Mouse (Mus musculus): ENCODE measurements at regions not wholly inside any gene's neighbourhood (a gene's known extent, or its start where the extent isn't known, plus 50 kb on each side); places are given as distances from the start of the nearest gene placed in this dataset.

DNA sequence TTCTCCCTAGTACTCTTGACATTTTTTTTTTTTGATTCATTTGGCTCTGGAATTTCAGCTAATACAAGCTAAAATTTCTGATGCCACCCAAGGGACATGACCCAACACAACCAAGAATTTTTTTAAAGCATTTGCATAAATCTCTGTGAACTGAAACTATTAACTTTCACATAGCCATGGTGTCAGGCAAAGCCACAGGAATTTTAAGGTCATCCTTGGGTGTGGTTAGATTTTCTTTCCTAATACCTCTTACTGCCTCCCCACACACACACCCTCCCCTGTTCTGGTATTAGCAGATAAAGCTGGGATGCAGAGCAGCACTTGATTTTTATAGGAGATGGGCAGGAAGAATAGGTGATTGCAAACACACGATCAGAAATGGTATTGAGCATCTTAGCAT, 150.9 kb upstream of the Tmco5 start:
- Histone ChIP-seq H3K36me3 (ENCODE audit: insufficient read depth, low read length) (no peaks in the 10 kb centered on the region), H3K9ac (ENCODE audit: low read depth, low read length) (no peak overlapping the region), H3K4me3 (replicated peaks; ENCODE audit: low read depth, low read length) (no peak overlapping the region), H3K4me2 (ENCODE audit: low read length) (no peak overlapping the region), H3K27ac (no peak overlapping the region), H3K27me3 (ENCODE audit: insufficient read depth, low read length) (no peaks in the 10 kb centered on the region), H3K4me1 (replicated peaks; ENCODE audit: insufficient read depth, low read length) (no peaks in the 10 kb centered on the region), H3K9me3 (replicated peaks; ENCODE audit: low read length) (no peaks in the 10 kb centered on the region)
- DNase-seq (ENCODE audit: low spot score) (peak; percentile 38), ATAC-seq (replicated peaks; ENCODE audit: low FRiP score, low read depth) (no peak)
- 47% methylated on average over 1 of the region's 1 CpGs for WGBS
- no peak for TF ChIP-seq CTCF (IDR thresholded peaks at IDR 0.05; ENCODE audit: low read depth)

DNA sequence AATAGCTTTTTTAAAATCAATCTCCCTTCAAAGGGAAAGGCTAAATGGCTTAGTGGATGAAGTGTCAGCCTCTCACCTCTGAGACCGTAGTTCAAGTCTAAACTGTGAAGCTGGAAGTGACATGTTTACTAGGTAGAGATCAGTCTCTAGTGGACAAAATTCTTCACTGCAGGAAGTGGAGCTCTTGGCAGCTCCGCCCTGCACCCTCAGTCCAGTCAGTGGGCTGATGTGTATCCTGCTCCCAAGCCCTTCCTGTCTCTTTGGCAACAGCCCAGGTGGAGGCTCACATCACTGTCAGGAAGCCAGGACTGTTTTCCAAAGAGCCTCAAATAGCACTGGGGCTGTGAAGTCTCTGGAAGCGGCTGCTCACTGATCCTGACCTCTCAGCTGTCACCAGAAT, 142.8 kb upstream of the Tmco5 start:
- no peaks in the 10 kb centered on the region for H3K27me3 ChIP-seq (ENCODE audit: insufficient read depth, low read length)
- no peaks in the 10 kb centered on the region for H3K4me1 ChIP-seq (replicated peaks; ENCODE audit: insufficient read depth, low read length)
- ATAC-seq (replicated peaks; ENCODE audit: low FRiP score, low read depth) (peak; percentile 74), DNase-seq (ENCODE audit: low spot score) (peak; percentile 89)
- WGBS: 1% methylated on average over 3 of the region's 3 CpGs
- H3K9ac ChIP-seq (ENCODE audit: low read depth, low read length): no peak overlapping the region
- H3K4me2 ChIP-seq (ENCODE audit: low read length): no peak overlapping the region
- H3K9me3 ChIP-seq (replicated peaks; ENCODE audit: low read length): no peaks in the 10 kb centered on the region
- H3K27ac ChIP-seq: no peak overlapping the region
- peak; percentile 74 for TF ChIP-seq CTCF (IDR thresholded peaks at IDR 0.05; ENCODE audit: low read depth)
- H3K4me3 ChIP-seq (replicated peaks; ENCODE audit: low read depth, low read length): no peak overlapping the region
- no peaks in the 10 kb centered on the region for H3K36me3 ChIP-seq (ENCODE audit: insufficient read depth, low read length)

DNA sequence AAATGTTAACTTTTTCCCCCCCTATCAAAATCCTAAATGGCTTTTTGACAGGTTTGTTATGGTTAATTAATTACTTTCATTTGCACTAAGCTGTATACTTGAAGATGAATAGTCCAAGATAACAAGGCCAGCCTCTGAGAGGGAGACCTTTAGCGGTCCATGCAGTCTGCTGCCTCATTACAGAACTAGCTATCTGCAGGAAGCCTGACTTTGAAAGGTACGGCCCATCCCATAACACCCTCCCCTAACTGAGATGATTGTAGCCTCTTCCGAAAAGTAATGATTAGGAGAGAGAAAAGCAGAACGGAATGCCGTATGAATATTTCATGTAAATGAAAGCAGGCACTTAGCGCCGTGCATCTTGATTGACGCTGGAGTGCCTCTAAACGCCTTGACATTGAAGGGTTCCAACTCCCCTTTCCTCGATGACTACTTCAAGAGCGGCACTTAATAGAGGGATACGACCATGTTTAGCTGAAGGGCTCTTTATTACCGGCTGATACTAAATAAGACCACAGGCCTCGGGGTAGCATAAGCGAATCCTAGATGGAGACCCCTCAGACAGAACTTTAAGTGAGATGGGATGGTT, 109.9 kb upstream of the Tmco5 start:
- Histone ChIP-seq H3K27me3 (ENCODE audit: insufficient read depth, low read length) (no peaks in the 10 kb centered on the region), H3K4me3 (replicated peaks; ENCODE audit: low read depth, low read length) (no peak overlapping the region), H3K9ac (ENCODE audit: low read depth, low read length) (no peak overlapping the region), H3K4me2 (ENCODE audit: low read length) (no peak overlapping the region), H3K9me3 (replicated peaks; ENCODE audit: low read length) (no peaks in the 10 kb centered on the region), H3K4me1 (replicated peaks; ENCODE audit: insufficient read depth, low read length) (no peaks in the 10 kb centered on the region), H3K27ac (no peak overlapping the region), H3K36me3 (ENCODE audit: insufficient read depth, low read length) (no peaks in the 10 kb centered on the region)
- DNase-seq (ENCODE audit: low spot score): no peak
- ATAC-seq (replicated peaks; ENCODE audit: low FRiP score, low read depth): no peak
- no peak for TF ChIP-seq CTCF (IDR thresholded peaks at IDR 0.05; ENCODE audit: low read depth)
- 73% methylated on average over 15 of the region's 15 CpGs for WGBS

DNA sequence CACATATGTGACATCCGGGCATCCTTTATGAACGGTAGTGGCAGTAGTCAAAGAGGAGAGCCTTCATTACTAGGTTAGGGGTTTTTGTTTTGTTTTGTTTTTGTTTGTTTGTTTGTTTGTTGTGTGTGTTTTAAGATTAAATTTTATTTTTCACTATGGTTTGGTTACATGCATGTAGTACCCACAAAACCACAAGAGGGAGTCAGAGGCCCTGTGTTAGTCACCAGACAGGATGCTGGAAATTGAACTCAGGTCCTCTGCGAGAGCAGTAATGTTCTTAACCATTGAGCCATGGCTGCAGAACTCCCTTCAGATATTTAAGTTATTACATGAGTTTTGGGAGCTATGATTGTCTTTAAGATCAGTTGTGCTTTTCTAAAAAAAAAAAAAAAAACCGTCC, 109.3 kb upstream of the Tmco5 start:
- no peak for ATAC-seq (replicated peaks; ENCODE audit: low FRiP score, low read depth)
- TF ChIP-seq CTCF (IDR thresholded peaks at IDR 0.05; ENCODE audit: low read depth): peak; percentile 39; the same call in 1 of the 2 replicates
- 79% methylated on average over 4 of the region's 4 CpGs for WGBS
- Histone ChIP-seq H3K27ac (no peak overlapping the region), H3K4me1 (replicated peaks; ENCODE audit: insufficient read depth, low read length) (no peaks in the 10 kb centered on the region), H3K4me2 (ENCODE audit: low read length) (no peak overlapping the region), H3K9me3 (replicated peaks; ENCODE audit: low read length) (no peaks in the 10 kb centered on the region), H3K9ac (ENCODE audit: low read depth, low read length) (no peak overlapping the region), H3K4me3 (replicated peaks; ENCODE audit: low read depth, low read length) (no peak overlapping the region), H3K36me3 (ENCODE audit: insufficient read depth, low read length) (no peaks in the 10 kb centered on the region), H3K27me3 (ENCODE audit: insufficient read depth, low read length) (no peaks in the 10 kb centered on the region)
- no peak for DNase-seq (ENCODE audit: low spot score)

DNA sequence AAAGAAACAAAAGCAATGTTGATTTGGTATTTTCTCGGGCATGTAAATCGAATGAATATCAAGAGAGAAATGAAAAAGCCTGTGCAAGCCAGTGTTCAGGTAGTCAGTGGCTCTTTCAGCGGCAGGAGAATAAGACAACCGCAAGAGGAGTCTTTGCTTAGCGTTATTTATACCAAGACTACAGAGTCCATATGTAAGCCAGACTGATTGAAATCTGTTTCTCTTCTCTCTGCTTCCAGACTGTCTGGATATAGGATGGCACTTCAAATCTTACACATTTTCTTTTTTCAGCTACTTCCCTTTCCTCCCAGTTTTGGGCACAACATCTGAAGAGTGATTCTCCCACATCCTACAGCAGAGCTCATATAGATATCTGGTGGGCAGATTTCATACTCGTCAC, 105.9 kb upstream of the Tmco5 start:
- 87% methylated on average over 6 of the region's 6 CpGs for WGBS
- DNase-seq (ENCODE audit: low spot score): no peak
- no peaks in the 10 kb centered on the region for H3K4me1 ChIP-seq (replicated peaks; ENCODE audit: insufficient read depth, low read length)
- no peak for TF ChIP-seq CTCF (IDR thresholded peaks at IDR 0.05; ENCODE audit: low read depth)
- no peak overlapping the region for H3K27ac ChIP-seq
- no peak overlapping the region for H3K4me2 ChIP-seq (ENCODE audit: low read length)
- no peak overlapping the region for H3K9ac ChIP-seq (ENCODE audit: low read depth, low read length)
- no peak for ATAC-seq (replicated peaks; ENCODE audit: low FRiP score, low read depth)
- no peaks in the 10 kb centered on the region for H3K9me3 ChIP-seq (replicated peaks; ENCODE audit: low read length)
- no peaks in the 10 kb centered on the region for H3K36me3 ChIP-seq (ENCODE audit: insufficient read depth, low read length)
- no peaks in the 10 kb centered on the region for H3K27me3 ChIP-seq (ENCODE audit: insufficient read depth, low read length)
- no peak overlapping the region for H3K4me3 ChIP-seq (replicated peaks; ENCODE audit: low read depth, low read length)

DNA sequence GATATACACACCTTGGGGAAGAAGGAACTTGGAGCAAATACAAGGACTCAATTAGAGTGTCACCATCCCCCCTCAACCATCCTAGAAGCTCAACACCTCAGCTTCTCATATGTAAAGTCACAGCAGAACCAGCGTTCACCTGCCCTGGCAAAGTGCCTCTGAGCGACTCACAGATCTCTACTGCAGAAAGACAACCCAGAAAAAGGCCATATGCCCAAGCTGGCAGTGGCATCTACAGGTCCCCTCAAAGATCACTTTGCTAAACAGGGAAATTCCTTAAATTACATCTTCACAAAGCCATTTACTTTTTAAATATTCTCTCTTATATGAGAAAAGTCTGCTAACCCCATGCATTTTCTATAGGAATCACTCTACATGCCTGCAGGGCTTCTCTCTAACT, 78.3 kb upstream of the Tmco5 start:
- H3K27ac ChIP-seq: no peak overlapping the region
- no peak for DNase-seq (ENCODE audit: low spot score)
- no peak overlapping the region for H3K4me2 ChIP-seq (ENCODE audit: low read length)
- H3K9me3 ChIP-seq (replicated peaks; ENCODE audit: low read length): no peaks in the 10 kb centered on the region
- no peak overlapping the region for H3K9ac ChIP-seq (ENCODE audit: low read depth, low read length)
- no peak for TF ChIP-seq CTCF (IDR thresholded peaks at IDR 0.05; ENCODE audit: low read depth)
- H3K4me3 ChIP-seq (replicated peaks; ENCODE audit: low read depth, low read length): no peak overlapping the region
- no peaks in the 10 kb centered on the region for H3K27me3 ChIP-seq (ENCODE audit: insufficient read depth, low read length)
- ATAC-seq (replicated peaks; ENCODE audit: low FRiP score, low read depth): no peak
- no peaks in the 10 kb centered on the region for H3K36me3 ChIP-seq (ENCODE audit: insufficient read depth, low read length)
- 82% methylated on average over 2 of the region's 2 CpGs for WGBS
- no peaks in the 10 kb centered on the region for H3K4me1 ChIP-seq (replicated peaks; ENCODE audit: insufficient read depth, low read length)

DNA sequence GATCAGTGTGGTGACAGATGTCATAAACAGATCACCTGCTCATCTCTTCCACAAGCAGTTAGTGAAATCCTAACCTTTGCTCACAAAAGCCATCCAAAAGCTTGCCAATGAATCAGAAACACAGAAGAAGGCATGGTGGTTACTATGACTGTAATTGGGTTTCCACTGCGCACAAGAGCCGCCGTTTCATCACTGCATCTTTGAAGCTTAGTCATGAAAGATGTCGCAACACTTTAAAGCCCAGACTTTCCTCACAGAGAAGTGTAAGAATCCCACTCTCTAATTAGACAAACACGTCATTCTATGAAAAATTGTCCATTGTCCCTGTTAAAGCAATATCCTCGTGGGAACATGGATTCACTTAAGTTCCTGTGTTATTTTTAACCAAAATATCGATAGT, 76.9 kb upstream of the Tmco5 start:
- Histone ChIP-seq H3K4me2 (ENCODE audit: low read length) (no peak overlapping the region), H3K4me1 (replicated peaks; ENCODE audit: insufficient read depth, low read length) (no peaks in the 10 kb centered on the region), H3K9me3 (replicated peaks; ENCODE audit: low read length) (no peaks in the 10 kb centered on the region), H3K9ac (ENCODE audit: low read depth, low read length) (no peak overlapping the region), H3K27ac (no peak overlapping the region), H3K27me3 (ENCODE audit: insufficient read depth, low read length) (no peaks in the 10 kb centered on the region), H3K4me3 (replicated peaks; ENCODE audit: low read depth, low read length) (no peak overlapping the region), H3K36me3 (ENCODE audit: insufficient read depth, low read length) (no peaks in the 10 kb centered on the region)
- TF ChIP-seq CTCF (IDR thresholded peaks at IDR 0.05; ENCODE audit: low read depth): no peak
- 84% methylated on average over 7 of the region's 7 CpGs for WGBS
- no peak for ATAC-seq (replicated peaks; ENCODE audit: low FRiP score, low read depth)
- no peak for DNase-seq (ENCODE audit: low spot score)

All from kidney, postnatal 0 days (tissue).